Mouse (Mus musculus) ovary, postnatal 10 days (tissue): ENCODE measurements around the gene Grin2a.

Experiments
- DNase-seq: peaks from one replicate; pipeline ENCODE4 v3.0.0; 2022; ENCODE audit warnings: low spot score

Gene Grin2a

GRCm38 (mm10) chr16:9972705-9973104 lies 22.7 kb downstream of the Grin2a start:
- no peak for DNase-seq

- DNase-seq, result no peak
These were observed 30.9 kb downstream of the Grin2a start for GRCm38 (mm10) chr16:9964469-9964868.

GRCm38 (mm10) chr16:9962482-9962881 lies 32.9 kb downstream of the Grin2a start:
- DNase-seq, result no peak

- no peak for DNase-seq
These were observed 36.0 kb downstream of the Grin2a start for GRCm38 (mm10) chr16:9959340-9959739.

DNA sequence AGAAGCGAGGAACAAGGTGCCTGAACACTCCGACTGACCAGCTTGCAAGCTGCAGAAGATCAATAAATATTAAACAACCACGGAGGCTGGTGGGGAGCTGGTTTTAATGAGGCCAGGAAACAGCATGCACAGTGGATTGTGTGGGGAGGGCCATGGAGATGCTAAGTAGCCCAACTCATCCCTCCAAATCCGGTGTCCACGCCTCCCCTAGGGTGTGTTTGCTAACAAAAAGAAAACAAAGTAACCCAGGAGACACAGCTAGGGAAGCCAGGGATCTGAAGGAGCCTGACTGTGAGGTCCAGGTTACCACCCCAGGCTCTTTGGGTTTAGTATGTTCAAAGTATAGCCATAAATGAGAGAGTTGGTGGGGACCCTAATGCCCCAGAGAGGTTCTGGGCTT lies 41.1 kb downstream of the Grin2a start:
- DNase-seq, result no peak

GRCm38 (mm10) chr16:9953396-9953831 lies 41.9 kb downstream of the Grin2a start:
- no peak for DNase-seq

- DNase-seq, result no peak
These were observed 46.1 kb downstream of the Grin2a start for GRCm38 (mm10) chr16:9949250-9949649.

GRCm38 (mm10) chr16:9947430-9947829 lies 47.9 kb downstream of the Grin2a start:
- no peak for DNase-seq

DNA sequence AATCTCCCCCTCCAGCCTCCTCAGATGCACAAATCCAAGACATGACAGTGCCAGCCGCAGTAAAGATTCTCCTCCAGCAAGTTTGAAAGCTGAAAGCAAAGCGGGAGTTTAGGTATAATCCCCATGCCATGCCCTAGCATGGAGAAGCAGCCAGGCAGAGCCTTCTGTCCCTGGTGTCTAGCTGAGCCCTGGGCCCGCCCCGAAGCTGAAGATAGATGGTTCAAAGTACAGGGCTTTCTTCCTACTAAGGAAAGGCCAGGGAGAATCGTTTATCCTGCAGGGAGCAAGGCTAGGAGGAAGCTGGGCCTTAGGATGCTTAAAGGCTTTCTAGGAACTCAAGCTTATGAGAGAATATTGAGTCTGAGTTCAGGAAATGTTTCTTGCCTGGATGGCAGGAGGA lies 50.5 kb downstream of the Grin2a start:
- no peak for DNase-seq

- no peak for DNase-seq
These were observed 53.9 kb downstream of the Grin2a start for GRCm38 (mm10) chr16:9941306-9941930.

DNA sequence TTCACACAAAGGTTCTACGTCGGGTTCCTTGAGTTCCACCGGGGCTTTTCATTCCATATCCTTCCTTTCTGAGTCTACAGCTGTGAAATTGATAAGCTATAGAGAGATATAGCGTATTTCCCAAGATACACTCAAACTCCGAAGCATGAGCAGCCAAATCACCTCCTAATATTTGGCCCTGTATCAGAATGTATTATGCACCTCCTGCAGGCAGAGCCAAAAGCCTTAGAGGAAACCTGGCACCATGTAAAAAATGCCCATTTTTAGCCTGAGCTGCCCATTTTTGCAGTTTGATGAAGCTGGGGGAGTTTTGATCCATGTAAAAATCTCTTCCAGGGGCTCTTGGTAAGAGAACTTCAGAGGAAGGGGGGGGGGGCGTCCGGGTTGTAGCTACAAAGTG lies 54.6 kb downstream of the Grin2a start:
- DNase-seq, result no peak

DNA sequence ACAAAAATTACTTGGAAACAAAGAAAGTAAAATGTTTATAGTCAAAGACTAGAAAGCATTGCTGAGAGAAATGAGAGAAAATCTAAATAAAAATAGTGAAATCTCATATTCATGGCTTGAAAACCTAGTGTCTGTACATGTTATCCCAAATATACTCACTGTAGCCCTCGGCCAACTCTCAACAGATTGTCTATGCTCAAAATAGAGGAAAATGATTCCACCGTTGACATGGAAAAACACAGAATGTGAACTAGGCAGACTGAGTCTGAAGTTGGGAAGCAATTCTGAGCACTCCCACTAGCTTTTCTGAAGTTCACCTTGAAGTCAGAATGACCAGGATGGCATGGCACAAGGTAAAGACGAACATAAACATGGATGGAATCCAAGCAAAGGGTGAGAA lies 84.7 kb downstream of the Grin2a start:
- no peak for DNase-seq

DNA sequence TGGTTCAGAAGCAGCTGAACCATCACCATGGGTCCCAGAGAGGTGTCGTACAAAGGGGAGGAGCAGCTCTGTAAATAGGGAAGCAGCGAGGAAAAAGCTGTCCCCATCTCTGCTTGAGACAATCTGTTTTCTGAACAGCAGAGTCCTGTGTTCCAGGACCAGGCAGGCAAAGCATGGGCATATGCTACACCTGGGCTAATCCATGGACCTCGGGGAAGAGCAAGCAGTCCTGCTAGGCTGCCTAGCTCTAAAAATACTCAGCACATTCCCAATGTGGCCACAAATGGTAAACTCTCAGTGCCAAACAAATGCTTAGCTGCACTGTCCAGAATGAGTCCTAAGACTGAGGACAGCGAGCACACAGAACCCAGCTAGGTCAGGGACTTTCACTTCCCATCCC lies 86.1 kb downstream of the Grin2a start:
- DNase-seq, result no peak

DNA sequence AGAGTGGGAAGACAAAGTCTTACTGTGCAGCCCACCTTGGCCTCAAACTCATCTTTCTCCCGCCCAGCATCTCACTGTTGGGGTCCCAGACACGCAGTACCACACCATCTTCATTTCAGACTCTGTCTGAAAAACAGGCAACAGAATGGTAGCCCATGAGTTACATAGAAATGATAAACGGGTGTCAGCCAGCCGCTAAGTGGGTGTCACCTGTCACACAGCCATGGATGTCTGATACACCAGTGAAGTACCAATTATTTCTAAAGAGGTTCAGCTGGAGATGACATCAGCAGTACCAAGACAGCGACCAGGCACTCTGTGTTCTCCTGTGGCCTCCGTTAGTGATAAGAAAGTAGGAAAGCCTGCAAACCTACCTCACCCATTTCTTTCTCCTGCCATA lies 90.9 kb downstream of the Grin2a start:
- DNase-seq, result no peak

- DNase-seq, result no peak
These were observed 92.5 kb downstream of the Grin2a start for GRCm38 (mm10) chr16:9902680-9903463.

- no peak for DNase-seq
These were observed 93.9 kb downstream of the Grin2a start for GRCm38 (mm10) chr16:9901433-9901832.

DNA sequence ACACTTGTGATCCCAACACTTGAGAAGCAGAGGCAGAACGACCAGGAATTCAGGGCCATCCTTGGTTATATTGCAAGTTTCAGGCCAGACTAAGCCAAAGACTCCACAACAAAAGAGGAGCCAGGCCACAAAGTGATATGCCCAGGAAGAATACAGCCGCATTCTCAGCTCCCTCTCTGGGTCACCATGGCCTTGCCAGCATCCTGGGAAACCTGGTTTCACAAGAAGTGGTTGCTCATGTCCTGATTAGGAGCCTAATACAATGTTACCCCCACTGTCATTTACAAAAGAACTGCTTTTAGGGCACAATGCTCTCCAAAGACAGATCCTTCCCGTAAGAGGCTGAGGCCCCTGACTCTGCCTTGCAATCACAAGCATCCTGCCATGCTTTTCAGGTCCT lies 94.4 kb downstream of the Grin2a start:
- DNase-seq, result no peak

DNA sequence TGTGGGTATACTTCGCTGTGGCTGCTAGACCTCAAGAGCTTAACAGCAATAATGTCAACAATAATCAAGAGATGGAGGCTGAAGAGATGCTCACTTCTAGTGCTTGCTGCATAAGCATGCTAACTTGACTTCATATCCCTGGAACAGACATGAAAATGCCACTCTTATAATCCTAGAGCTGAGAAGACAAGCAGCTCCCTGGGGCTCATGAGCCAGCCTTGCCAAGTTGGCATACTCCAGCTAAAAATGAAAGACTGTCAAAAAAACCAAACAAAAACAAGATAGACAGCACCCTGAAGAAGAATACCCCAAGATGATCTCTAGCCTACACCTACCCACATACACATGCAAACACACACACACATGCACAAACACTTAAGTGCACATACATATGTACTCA lies 95.2 kb downstream of the Grin2a start:
- no peak for DNase-seq

DNA sequence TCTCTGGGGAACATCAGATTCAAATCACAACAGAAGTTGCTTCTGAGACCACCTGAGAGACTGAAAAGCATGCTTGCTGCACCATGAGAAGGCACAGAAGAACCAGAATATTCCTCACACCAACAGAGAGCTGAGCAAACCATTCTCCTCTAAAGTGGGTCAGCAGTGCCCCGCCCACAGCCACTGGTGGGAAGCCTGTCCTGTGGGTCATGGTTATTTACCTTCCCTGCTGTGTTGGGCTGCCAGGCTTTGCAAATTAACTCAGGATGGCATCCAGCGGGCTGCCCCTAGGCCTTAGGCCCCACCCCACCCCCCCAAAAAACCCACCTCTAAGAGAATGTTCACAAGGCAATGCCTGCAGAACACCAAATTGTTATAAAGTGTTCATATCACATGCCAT lies 96.2 kb downstream of the Grin2a start:
- no peak for DNase-seq

DNA sequence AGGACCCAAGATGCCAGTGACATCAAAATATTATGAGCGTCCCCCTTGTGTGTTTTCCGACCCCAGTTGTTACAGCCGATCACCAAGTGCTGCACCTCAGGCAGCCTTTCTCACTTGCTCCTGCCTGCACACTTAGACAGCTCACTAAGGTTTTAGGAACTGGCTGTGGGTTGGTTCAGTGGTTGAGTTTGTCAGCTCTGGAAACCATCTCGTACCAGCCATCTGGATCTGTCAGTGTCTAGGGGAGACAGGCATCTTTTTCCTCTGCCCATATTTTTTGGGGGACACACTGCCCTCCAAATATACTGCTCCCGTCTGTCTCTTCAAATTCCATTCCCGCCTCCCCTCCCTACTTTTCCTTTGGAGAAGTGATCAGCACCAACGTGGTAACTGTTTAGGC lies 99.8 kb downstream of the Grin2a start:
- DNase-seq, result no peak

DNA sequence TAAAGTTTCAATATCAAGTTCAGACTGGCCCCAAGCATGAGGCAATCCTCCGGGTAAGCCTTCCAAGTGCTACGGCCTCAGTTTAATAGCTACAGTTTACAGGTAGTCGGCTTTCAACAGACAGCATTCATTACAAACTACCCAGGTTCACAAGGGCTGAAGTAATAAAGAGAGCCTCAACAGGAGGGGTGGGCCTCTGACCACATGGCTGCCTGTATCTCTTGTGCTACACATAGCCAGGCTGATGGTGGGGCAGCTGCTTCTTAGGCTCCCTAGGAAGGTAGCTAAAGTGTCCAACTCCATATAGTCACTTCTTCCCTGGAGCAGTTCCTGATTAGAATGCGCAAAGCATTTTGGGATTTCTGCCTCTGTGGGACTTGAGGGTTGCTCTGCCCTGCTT lies 109.2 kb downstream of the Grin2a start:
- no peak for DNase-seq

DNA sequence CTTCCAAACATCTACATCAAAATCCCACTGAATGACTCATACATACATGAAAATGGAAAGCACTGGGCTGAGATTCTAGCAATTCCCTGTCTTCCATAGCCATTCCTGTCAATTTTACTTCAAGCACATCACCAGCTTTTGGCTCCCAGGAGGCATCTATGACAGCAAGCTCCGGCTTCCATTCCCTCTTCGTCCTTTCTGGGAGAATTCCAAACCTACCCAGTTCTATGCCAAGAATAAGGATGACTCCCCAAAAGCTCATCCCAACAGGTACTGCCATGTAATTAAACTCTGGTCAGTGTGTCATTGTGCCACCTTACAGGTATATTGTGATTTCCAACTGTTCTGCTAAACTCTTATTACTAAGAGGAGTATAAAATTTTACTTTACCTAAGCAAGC lies 111.2 kb downstream of the Grin2a start:
- DNase-seq, result no peak

DNA sequence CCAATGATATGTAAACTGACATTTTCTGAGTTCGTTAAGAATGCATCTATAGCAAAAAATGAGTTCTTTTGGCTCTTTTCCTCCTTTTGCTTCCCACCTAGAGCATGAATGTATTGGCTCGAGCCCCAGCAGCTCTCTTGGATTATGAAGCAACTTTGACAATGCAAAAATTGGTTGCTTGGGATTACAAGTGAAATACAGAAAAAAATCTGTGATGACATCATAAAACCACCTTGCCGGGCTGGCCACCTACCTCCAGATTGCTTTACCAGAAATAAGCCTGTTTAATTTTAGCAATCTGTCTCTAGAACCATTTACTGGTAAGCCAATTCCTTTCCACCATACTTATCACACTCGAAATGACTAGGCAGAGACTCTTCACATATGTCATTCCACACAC lies 112.9 kb downstream of the Grin2a start:
- no peak for DNase-seq

DNA sequence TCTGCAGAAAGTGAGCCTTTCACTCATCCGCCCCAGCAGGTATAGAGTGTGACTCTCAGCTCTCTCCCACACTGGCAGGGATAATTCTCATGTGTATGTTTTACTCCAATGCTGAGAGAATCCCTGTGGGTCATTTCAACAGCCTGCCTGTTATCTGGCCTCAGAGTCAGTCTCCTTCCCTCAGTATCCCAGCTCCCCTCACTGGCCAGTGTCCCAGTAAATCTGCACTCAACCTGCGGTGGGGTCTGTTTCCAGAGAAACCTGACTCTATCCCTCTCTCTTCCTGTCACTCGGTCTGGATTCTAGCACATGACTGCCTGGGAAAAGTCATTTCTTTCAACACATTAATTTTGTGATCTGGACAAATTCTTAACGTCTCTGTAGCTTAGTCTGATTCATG lies 122.4 kb downstream of the Grin2a start:
- DNase-seq, result no peak
